Mouse (Mus musculus) liver, embryonic 15.5 days (tissue): ENCODE measurements around the gene A430005L14Rik. TPM values are rescaled to one million over a fixed set of nuclear protein-coding genes. Genes with fewer than 3 reads are reported as not detected.

Experiments used
- polyA plus RNA-seq: library from polyadenylated mRNA; unstranded; fragments of >200 nt; fragmentation: Nextera tagmentation; extraction: Ambion mirVana; gene quantifications from 2 replicates; pipeline ENCODE4 v1.2.1, GENCODE M21; 2015

Gene A430005L14Rik
- polyA plus RNA-seq, 1 experiment from 2014 or later = 53.7 TPM

Other genes starting within 250 kb of the A430005L14Rik start
- gene Dffb, start 17.9 kb downstream of the A430005L14Rik start, polyA plus RNA-seq = 7.1 and 7.4 TPM in 2 replicates
- 6.4 and 6.7 TPM in 2 replicates for gene Cep104, start 18.0 kb downstream of the A430005L14Rik start, polyA plus RNA-seq
- 16.8 and 17.7 TPM in 2 replicates for gene Lrrc47, start 54.5 kb downstream of the A430005L14Rik start, polyA plus RNA-seq
- gene Smim1, start 69.0 kb downstream of the A430005L14Rik start, polyA plus RNA-seq = 321 and 326 TPM in 2 replicates
- gene Ccdc27, start 85.4 kb downstream of the A430005L14Rik start, polyA plus RNA-seq = 0.08 TPM in 1 of 2 replicates, not detected in the other
- 0.05 TPM in 1 of 2 replicates, not detected in the other for gene Trp73, start 183.0 kb downstream of the A430005L14Rik start, polyA plus RNA-seq
- 26.4 and 26.8 TPM in 2 replicates for gene Wrap73, start 185.1 kb downstream of the A430005L14Rik start, polyA plus RNA-seq
- 149 and 154 TPM in 2 replicates for gene Tprgl, start 203.4 kb downstream of the A430005L14Rik start, polyA plus RNA-seq
- gene Megf6, start 213.5 kb downstream of the A430005L14Rik start, polyA plus RNA-seq = 1.4 and 2.1 TPM in 2 replicates